Mouse (Mus musculus): ENCODE measurements at regions not wholly inside any gene's neighbourhood (a gene's known extent, or its start where the extent isn't known, plus 50 kb on each side); places are given as distances from the start of the nearest gene placed in this dataset.

- DNase-seq (ENCODE audit: low read depth, low spot score) = peak; percentile 23
Measured at GRCm38 (mm10) chr3:51086441-51086849, 137.8 kb upstream of the Noct start.

- DNase-seq (ENCODE audit: low read depth, low spot score) = no peak
Measured at GRCm38 (mm10) chr3:51087076-51087475, 137.2 kb upstream of the Noct start.

GRCm38 (mm10) chr3:51089036-51089669, 135.1 kb upstream of the Noct start:
- DNase-seq (ENCODE audit: low read depth, low spot score) = peak; percentile 34

GRCm38 (mm10) chr3:51091478-51091877, 132.8 kb upstream of the Noct start:
- no peak for DNase-seq (ENCODE audit: low read depth, low spot score)

- peak; percentile 48 for DNase-seq (ENCODE audit: low read depth, low spot score)
Measured at GRCm38 (mm10) chr3:51092079-51093028, 131.9 kb upstream of the Noct start.

GRCm38 (mm10) chr3:51095847-51096447, 128.3 kb upstream of the Noct start:
- DNase-seq (ENCODE audit: low read depth, low spot score) = peak; percentile 91

GRCm38 (mm10) chr3:51096545-51096944, 127.7 kb upstream of the Noct start:
- DNase-seq (ENCODE audit: low read depth, low spot score) = no peak

- peak; percentile 87 for DNase-seq (ENCODE audit: low read depth, low spot score)
Measured at GRCm38 (mm10) chr3:51097362-51097761, 126.9 kb upstream of the Noct start.

- no peak for DNase-seq (ENCODE audit: low read depth, low spot score)
Measured at GRCm38 (mm10) chr3:51099966-51100365, 124.3 kb upstream of the Noct start.

- DNase-seq (ENCODE audit: low read depth, low spot score) = no peak
Measured at GRCm38 (mm10) chr3:51108639-51109202, 115.5 kb upstream of the Noct start.

- DNase-seq (ENCODE audit: low read depth, low spot score) = no peak
Measured at GRCm38 (mm10) chr3:51111241-51111640, 113.0 kb upstream of the Noct start.

GRCm38 (mm10) chr3:51112351-51112750, 111.9 kb upstream of the Noct start:
- DNase-seq (ENCODE audit: low read depth, low spot score) = no peak

- no peak for DNase-seq (ENCODE audit: low read depth, low spot score)
Measured at GRCm38 (mm10) chr3:51115921-51116320, 108.3 kb upstream of the Noct start.

- no peak for DNase-seq (ENCODE audit: low read depth, low spot score)
Measured at GRCm38 (mm10) chr3:51118706-51119105, 105.5 kb upstream of the Noct start.

- DNase-seq (ENCODE audit: low read depth, low spot score) = no peak
Measured at GRCm38 (mm10) chr3:51120522-51120921, 103.7 kb upstream of the Noct start.

GRCm38 (mm10) chr3:51121703-51122540, 102.3 kb upstream of the Noct start:
- peak; percentile 82 for DNase-seq (ENCODE audit: low read depth, low spot score)

- no peak for DNase-seq (ENCODE audit: low read depth, low spot score)
Measured at GRCm38 (mm10) chr3:51122541-51122935, 101.7 kb upstream of the Noct start.

GRCm38 (mm10) chr3:51127875-51128274, 96.4 kb upstream of the Noct start:
- no peak for DNase-seq (ENCODE audit: low read depth, low spot score)

GRCm38 (mm10) chr3:51128491-51129155, 95.6 kb upstream of the Noct start:
- no peak for DNase-seq (ENCODE audit: low read depth, low spot score)

GRCm38 (mm10) chr3:51130709-51131108, 93.5 kb upstream of the Noct start:
- DNase-seq (ENCODE audit: low read depth, low spot score) = no peak

- DNase-seq (ENCODE audit: low read depth, low spot score) = no peak
Measured at GRCm38 (mm10) chr3:51131341-51131740, 92.9 kb upstream of the Noct start.
